Mouse (Mus musculus): ENCODE measurements around the gene Cul7. TPM values are rescaled to one million over a fixed set of nuclear protein-coding genes. Genes with fewer than 3 reads are reported as not detected.

The Cul7 gene
- total RNA-seq, 1 experiment from 2014 or later = 27.0 TPM

GRCm38 (mm10) chr17:46713849-46714248 lies 63.7 kb downstream of the Cul7 start:
- ATAC-seq (replicated peaks in 1 of 2; ENCODE audit: insufficient read depth in 1 of 2, low FRiP score in 2 of 2, low TSS enrichment in 1 of 2, low read depth in 1 of 2, poor library complexity in 2 of 2, severe bottlenecking in 2 of 2) = no peak

Other genes starting within 250 kb of the Cul7 start
- not detected in 2 replicates for gene Crip3, start 221.4 kb upstream of the Cul7 start, total RNA-seq (2017)
- gene Slc22a7, start 211.9 kb upstream of the Cul7 start, total RNA-seq (2017) = not detected in 2 replicates
- gene Ttbk1, start 162.7 kb upstream of the Cul7 start, total RNA-seq (2017) = 0.05 and 0.69 TPM in 2 replicates
- gene Dnph1, start 153.6 kb upstream of the Cul7 start, total RNA-seq (2017) = 11.1 and 21.0 TPM in 2 replicates
- gene Cul9, start 103.9 kb upstream of the Cul7 start, total RNA-seq (2017) = 32.9 and 33.6 TPM in 2 replicates
- gene Srf, start 94.2 kb upstream of the Cul7 start, total RNA-seq (2017) = 28.3 and 30.8 TPM in 2 replicates
- 7.2 and 15.6 TPM in 2 replicates for gene Ptk7, start 20.8 kb upstream of the Cul7 start, total RNA-seq (2017)
- 11.9 and 15.2 TPM in 2 replicates for gene Klc4, start 4.3 kb upstream of the Cul7 start, total RNA-seq (2017)
- gene Mrpl2, start 4.1 kb upstream of the Cul7 start, total RNA-seq (2017) = 61.8 and 66.1 TPM in 2 replicates
- 38.1 and 47.0 TPM in 2 replicates for gene Rrp36, start 24.0 kb downstream of the Cul7 start, total RNA-seq (2017)
- gene Mea1, start 28.5 kb downstream of the Cul7 start, total RNA-seq (2017) = 53.3 and 74.4 TPM in 2 replicates
- 21.5 and 22.1 TPM in 2 replicates for gene Klhdc3, start 30.6 kb downstream of the Cul7 start, total RNA-seq (2017)
- gene Ppp2r5d, start 54.8 kb downstream of the Cul7 start, total RNA-seq (2017) = 37.0 and 37.4 TPM in 2 replicates
- 16.1 and 16.2 TPM in 2 replicates for gene Pex6, start 61.1 kb downstream of the Cul7 start, total RNA-seq (2017)
- not detected in 2 replicates for gene Gnmt, start 78.8 kb downstream of the Cul7 start, total RNA-seq (2017)
- gene Cnpy3, start 101.9 kb downstream of the Cul7 start, total RNA-seq (2017) = 71.4 and 84.6 TPM in 2 replicates
- gene Ptcra, start 113.4 kb downstream of the Cul7 start, total RNA-seq (2017) = not detected in 2 replicates
- 8.1 and 22.0 TPM in 2 replicates for gene 2310039H08Rik, start 122.3 kb downstream of the Cul7 start, total RNA-seq (2017)
- 121 and 185 TPM in 2 replicates for gene Rpl7l1, start 132.3 kb downstream of the Cul7 start, total RNA-seq (2017)
- gene Bicral, start 208.1 kb downstream of the Cul7 start, total RNA-seq (2017) = 27.0 and 27.5 TPM in 2 replicates
- gene Tbcc, start 240.3 kb downstream of the Cul7 start, total RNA-seq (2017) = 13.5 and 14.6 TPM in 2 replicates

Measured in hematopoietic stem cell, adult 5-6 weeks (primary cell).